Mouse (Mus musculus) liver, embryonic 13.5 days (tissue): Measurements from ENCODE around the gene Bysl. TPM values are rescaled to one million over a fixed set of nuclear protein-coding genes. Genes with fewer than 3 reads are reported as not detected.
A peak's percentile ranks its signal among the peaks of the same experiment; 100 is the strongest.

Source experiments
- ATAC-seq: fragments of 200-750 bp; cut with Nextera tagmentation; 2 replicates; pipeline ENCODE4 v1.8.0; 2017; ENCODE audit warnings: low read depth, mild to moderate bottlenecking, moderate number of reproducible peaks, moderate library complexity
- DNase-seq: peaks from one replicate; pipeline ENCODE4 v3.0.0; 2022
- H3K27ac ChIP-seq: fragments of 300-500 bp; sonication (generic); 2 replicates; pipeline ENCODE4 v1.5.1; 2015; ENCODE audit warnings: moderate library complexity, mild to moderate bottlenecking, inconsistent platforms
- H3K27me3 ChIP-seq: fragments of 300-500 bp; sonication (generic); 2 replicates; pipeline ENCODE4 v1.6.1; 2015; ENCODE audit warnings: mild to moderate bottlenecking, inconsistent platforms
- H3K36me3 ChIP-seq: fragments of 300-500 bp; sonication (generic); 2 replicates; pipeline ENCODE4 v1.6.1; 2015; ENCODE audit warnings: mild to moderate bottlenecking, inconsistent platforms
- H3K4me1 ChIP-seq: fragments of 300-500 bp; sonication (generic); replicated peaks from 2 replicates; pipeline ENCODE4 v1.6.1; 2015; ENCODE audit warnings: inconsistent platforms
- H3K4me2 ChIP-seq: fragments of 300-500 bp; sonication (generic); 2 replicates; pipeline ENCODE4 v1.6.1; 2015; ENCODE audit warnings: inconsistent platforms, mild to moderate bottlenecking, moderate library complexity
- H3K4me3 ChIP-seq: fragments of 300-500 bp; sonication (generic); replicated peaks from 2 replicates; pipeline ENCODE4 v1.5.1; 2015; ENCODE audit warnings: mild to moderate bottlenecking, inconsistent platforms
- H3K9ac ChIP-seq: fragments of 300-500 bp; sonication (generic); 2 replicates; pipeline ENCODE4 v1.6.1; 2015; ENCODE audit warnings: mild to moderate bottlenecking, inconsistent platforms
- H3K9me3 ChIP-seq: fragments of 300-500 bp; sonication (generic); replicated peaks from 2 replicates; pipeline ENCODE4 v1.6.1; 2016; ENCODE audit warnings: inconsistent platforms
- WGBS: fragments of 180-500 bp; shearing (Covaris S2); methylation state at CpG from one replicate; pipeline ENCODE4 v1.1.7; 2015; ENCODE audit not compliant: insufficient replicate concordance; 5-methylcytosine and 5-hydroxymethylcytosine counted together
- polyA plus RNA-seq: library from polyadenylated mRNA; unstranded; fragments of >200 nt; fragmentation: Nextera tagmentation; extraction: Ambion mirVana; gene quantifications from 2 replicates; pipeline ENCODE4 v1.2.1, GENCODE M21; 2015

Gene Bysl
- polyA plus RNA-seq, 1 experiment from 2014 or later, result 28.4 TPM

DNA sequence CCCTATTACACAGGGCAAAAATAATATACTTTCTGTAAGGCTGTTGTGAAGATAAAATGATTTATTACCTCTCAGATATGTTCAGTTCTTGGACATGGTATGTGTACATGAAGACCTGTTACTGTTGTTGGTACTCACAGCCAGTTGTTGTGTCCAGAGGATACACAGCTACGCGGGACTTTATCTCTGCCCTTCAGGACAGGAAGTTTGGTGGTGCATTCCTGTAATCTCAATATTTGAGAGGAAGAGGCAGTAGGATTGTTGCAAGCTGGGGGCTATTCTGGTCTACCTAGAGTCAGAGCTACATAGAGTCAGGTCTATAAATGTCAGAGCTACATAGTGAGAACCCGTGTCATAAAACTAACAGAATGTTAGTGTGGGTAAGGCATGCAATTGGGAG lies 20.2 kb downstream of the Bysl start:
- Histone ChIP-seq H3K36me3 (peaks cover 8% of the 10 kb centered on the region), H3K4me1 (peaks cover 49% of the 10 kb centered on the region), H3K4me2 (no peak overlapping the region)

DNA sequence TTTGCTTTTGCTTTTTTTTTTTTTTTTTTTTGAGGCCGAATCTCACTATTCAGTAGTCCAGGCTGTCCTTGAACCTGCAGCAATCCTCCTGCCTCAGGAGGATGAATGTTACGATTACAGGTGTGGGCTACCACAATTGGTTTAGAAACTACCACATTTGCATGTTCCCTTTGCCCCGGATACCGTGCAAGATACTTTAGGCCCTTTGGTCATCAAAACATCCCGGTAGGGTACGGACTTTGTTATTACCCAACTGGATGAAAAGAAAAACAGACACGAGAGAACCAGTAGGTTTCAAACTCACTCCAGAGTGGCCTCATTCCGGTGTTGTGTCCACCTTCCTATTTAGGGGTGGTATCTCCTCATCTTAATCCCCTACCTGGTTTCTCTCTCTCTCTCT lies 22.8 kb downstream of the Bysl start:
- 79% methylated on average over 8 of the region's 8 CpGs for WGBS
- ATAC-seq (no peak), DNase-seq (no peak)
- no peaks in the 10 kb centered on the region for H3K9me3 ChIP-seq
- H3K4me3 ChIP-seq, result no peak overlapping the region
- peaks cover 49% of the 10 kb centered on the region for H3K4me1 ChIP-seq
- no peak overlapping the region for H3K4me2 ChIP-seq
- H3K27me3 ChIP-seq, result no peaks in the 10 kb centered on the region
- no peak overlapping the region for H3K9ac ChIP-seq
- no peak overlapping the region for H3K27ac ChIP-seq
- H3K36me3 ChIP-seq, result no peaks in the 10 kb centered on the region

More for the DNA sequence above, 20.2 kb downstream of the Bysl start:
- ATAC-seq (no peak), DNase-seq (no peak)
- H3K4me3 ChIP-seq, result no peak overlapping the region
- peak overlapping the region; percentile 45 for H3K27ac ChIP-seq
- no peak overlapping the region for H3K9ac ChIP-seq
- H3K27me3 ChIP-seq, result no peaks in the 10 kb centered on the region
- H3K9me3 ChIP-seq, result no peaks in the 10 kb centered on the region
- whole genome bisulfite sequencing, result 14% methylated on average over 3 of the region's 3 CpGs

DNA sequence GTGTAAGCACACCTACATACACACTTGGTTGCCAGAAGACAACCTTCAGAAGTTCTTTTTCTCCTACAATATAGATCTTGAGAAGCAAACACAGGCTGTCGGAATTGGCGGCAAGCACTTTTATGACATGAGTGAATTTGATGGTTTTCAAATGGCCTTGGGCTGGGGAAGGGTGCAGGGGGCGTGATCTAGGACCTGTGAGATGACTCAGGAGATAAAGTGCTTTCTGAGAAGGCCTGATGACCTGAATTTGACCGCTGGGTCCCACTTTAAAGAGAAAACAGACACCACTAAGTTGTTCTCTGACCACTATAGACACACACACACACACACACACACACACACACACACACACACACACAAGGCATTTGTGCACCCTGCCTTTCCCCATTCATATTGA lies 30.3 kb downstream of the Bysl start:
- H3K27ac ChIP-seq, result no peak overlapping the region
- no peaks in the 10 kb centered on the region for H3K36me3 ChIP-seq
- no peak overlapping the region for H3K4me3 ChIP-seq
- no peaks in the 10 kb centered on the region for H3K9me3 ChIP-seq
- H3K4me1 ChIP-seq, result peaks cover 34% of the 10 kb centered on the region
- ATAC-seq (no peak), DNase-seq (no peak)
- H3K9ac ChIP-seq, result no peak overlapping the region
- H3K27me3 ChIP-seq, result no peaks in the 10 kb centered on the region
- no peak overlapping the region for H3K4me2 ChIP-seq
- WGBS, result 78% methylated on average over 4 of the region's 4 CpGs

DNA sequence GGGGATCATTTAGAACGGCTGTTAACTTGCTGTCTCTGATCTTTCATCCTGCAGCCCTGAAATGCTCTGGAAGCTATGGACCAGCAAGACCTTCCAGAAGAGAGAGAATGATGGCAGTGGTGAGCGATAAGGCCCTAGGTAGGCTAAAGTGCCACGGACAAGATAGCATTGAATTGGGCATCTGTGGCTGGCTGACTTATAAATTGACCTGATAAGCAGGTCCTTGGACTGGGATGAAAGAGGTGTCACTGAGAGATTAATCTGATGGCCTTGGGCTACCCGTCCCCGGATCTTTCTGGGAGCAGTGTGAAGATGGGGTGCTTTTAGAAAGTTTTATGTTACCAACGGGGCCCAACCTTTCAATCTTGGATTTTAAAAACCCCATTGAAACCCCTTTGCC lies 32.6 kb downstream of the Bysl start:
- no peaks in the 10 kb centered on the region for H3K27me3 ChIP-seq
- peaks cover 33% of the 10 kb centered on the region for H3K4me1 ChIP-seq
- 41% methylated on average over 6 of the region's 6 CpGs for WGBS
- no peaks in the 10 kb centered on the region for H3K9me3 ChIP-seq
- H3K4me3 ChIP-seq, result no peak overlapping the region
- peak; percentile 73 for DNase-seq
- peak; percentile 96 for ATAC-seq
- H3K9ac ChIP-seq, result peak overlapping the region; percentile 10; the same call in 1 of the 2 replicates
- no peaks in the 10 kb centered on the region for H3K36me3 ChIP-seq
- peak overlapping the region; percentile 37 for H3K4me2 ChIP-seq
- peak overlapping the region; percentile 77 for H3K27ac ChIP-seq

DNA sequence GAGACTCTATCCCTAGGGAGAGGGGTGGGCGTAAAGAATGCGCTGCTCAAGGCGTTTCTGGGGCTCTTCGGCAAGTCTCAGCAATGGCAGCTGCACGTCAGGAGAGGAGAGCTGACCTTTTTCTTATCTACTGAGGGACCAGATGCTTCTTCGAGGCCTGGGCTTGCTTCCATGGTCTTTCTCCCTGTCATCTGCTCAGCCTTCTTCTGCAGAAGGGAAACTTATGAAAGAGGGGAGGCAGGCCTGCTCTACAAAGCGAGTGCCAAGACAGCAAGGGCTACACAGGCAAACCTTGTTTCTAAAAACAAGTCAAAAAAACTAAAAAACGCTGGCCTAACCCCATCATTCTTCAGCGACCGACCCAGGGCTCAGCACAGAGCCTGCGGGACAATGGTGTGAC lies 36.5 kb downstream of the Bysl start:
- H3K9me3 ChIP-seq, result no peaks in the 10 kb centered on the region

DNA sequence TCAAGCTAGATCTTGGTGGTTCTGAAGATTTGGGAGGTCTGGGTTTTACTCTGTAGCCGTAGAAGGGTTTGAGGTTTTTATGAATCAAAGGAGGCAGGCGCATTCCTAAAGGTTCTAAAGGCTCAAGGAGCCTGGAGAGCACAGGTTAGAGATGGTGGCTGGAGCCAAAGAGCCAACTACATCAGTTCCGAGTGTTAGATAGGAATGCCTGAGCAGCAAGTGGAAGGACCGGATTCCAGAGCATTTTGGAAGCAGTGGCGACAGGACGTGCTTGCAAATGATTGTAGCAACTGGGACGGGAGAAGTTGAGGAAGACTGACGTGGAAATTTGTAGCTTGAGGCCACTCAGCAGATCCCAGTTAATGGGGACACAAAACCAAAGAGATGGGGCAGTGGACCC lies 37.3 kb downstream of the Bysl start:
- Histone ChIP-seq H3K4me3 (no peak overlapping the region), H3K4me2 (no peak overlapping the region), H3K9ac (no peak overlapping the region), H3K27me3 (no peaks in the 10 kb centered on the region), H3K9me3 (no peaks in the 10 kb centered on the region), H3K4me1 (peaks cover 56% of the 10 kb centered on the region), H3K27ac (no peak overlapping the region), H3K36me3 (no peaks in the 10 kb centered on the region)
- no peak for ATAC-seq
- DNase-seq, result no peak
- 67% methylated on average over 8 of the region's 8 CpGs for WGBS

More for the DNA sequence above, 36.5 kb downstream of the Bysl start:
- Histone ChIP-seq H3K36me3 (no peaks in the 10 kb centered on the region), H3K27me3 (no peaks in the 10 kb centered on the region), H3K4me3 (no peak overlapping the region), H3K9ac (no peak overlapping the region), H3K4me2 (no peak overlapping the region), H3K4me1 (peaks cover 53% of the 10 kb centered on the region), H3K27ac (peak overlapping the region; percentile 50)
- WGBS, result 58% methylated on average over 11 of the region's 11 CpGs
- ATAC-seq, result no peak
- no peak for DNase-seq

DNA sequence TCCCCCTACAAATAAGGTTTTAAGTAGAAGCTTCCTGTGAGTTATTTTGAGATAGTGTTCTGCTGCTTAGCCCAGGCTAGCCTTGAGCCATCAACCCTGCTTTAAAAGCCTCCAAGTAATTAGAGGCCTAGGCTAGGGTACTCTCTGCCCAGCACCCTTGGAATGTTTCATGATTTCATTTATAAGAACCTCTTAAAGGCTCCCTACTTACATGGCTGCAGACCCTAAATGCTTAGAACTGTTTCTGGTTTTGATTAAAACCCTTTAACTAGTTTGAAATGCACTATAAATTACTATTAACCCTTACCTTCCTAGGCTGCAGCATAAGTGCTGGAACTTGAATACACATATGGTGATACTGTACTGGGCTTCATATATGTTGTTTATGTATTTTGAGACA lies 38.9 kb downstream of the Bysl start:
- Histone ChIP-seq H3K4me3 (no peak overlapping the region), H3K27ac (no peak overlapping the region), H3K27me3 (no peaks in the 10 kb centered on the region), H3K9me3 (no peaks in the 10 kb centered on the region), H3K36me3 (no peaks in the 10 kb centered on the region), H3K9ac (no peak overlapping the region), H3K4me2 (no peak overlapping the region), H3K4me1 (peaks cover 56% of the 10 kb centered on the region)
- ATAC-seq (no peak), DNase-seq (no peak)

DNA sequence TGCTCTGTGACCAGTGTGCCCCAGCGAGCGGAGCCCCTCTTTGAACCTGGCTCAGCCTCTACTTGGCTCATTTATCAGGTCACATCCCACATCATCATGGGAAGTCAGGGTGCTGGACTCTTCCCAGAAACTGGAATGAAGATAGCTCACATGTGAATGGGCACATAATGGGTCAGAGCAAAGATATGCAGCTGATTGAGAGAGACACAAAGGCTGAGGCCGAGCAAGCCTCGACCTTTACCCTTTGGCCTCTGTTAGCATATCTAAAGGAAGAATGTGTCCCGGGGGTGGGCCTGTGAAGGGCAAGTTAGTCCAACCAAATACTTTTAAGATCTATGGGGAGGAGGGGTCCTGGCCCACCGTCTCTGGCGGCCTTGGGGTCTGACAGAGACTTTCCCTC lies 39.7 kb downstream of the Bysl start:
- Histone ChIP-seq H3K36me3 (no peaks in the 10 kb centered on the region), H3K9ac (no peak overlapping the region), H3K27ac (peak overlapping the region; percentile 23; the same call in 1 of the 2 replicates), H3K9me3 (no peaks in the 10 kb centered on the region), H3K4me2 (no peak overlapping the region), H3K4me1 (peaks cover 62% of the 10 kb centered on the region), H3K4me3 (no peak overlapping the region), H3K27me3 (no peaks in the 10 kb centered on the region)
- DNase-seq, result no peak
- 66% methylated on average over 7 of the region's 7 CpGs for WGBS
- no peak for ATAC-seq

DNA sequence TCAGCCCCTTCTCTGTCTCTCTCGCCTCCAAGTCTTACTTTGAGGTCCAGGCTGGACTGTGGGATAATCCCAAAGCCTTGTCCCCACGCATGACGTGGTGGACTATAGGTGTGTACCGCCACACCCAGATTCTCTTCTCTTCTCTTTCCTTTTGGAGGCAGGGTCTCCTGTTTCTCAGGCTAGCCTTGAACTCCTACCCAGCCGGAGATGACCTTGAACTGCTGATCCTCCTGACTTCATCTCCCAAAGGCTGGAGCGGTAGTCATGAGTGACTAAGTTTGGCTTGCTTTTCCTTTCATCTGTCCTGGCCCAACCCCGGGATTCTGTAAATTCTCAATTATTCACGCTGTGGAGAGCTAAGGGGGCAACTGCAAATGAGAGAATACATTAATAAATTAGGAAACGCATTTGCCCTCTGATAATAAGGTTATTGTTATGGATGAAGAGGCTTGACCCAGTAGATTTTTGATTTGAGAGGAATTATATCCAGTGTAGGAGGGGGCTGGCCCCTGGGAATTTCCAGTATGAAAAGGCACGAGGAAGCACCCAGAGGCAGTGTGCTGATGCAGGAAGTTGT lies 42.3 kb downstream of the Bysl start:
- H3K27ac ChIP-seq, result peak overlapping the region; percentile 90
- no peak overlapping the region for H3K4me3 ChIP-seq
- no peaks in the 10 kb centered on the region for H3K36me3 ChIP-seq
- H3K4me2 ChIP-seq, result peak overlapping the region; percentile 55
- no peaks in the 10 kb centered on the region for H3K27me3 ChIP-seq
- H3K4me1 ChIP-seq, result peaks cover 76% of the 10 kb centered on the region
- 84% methylated on average over 10 of the region's 10 CpGs for WGBS
- DNase-seq, result no peak
- peak; percentile 7; the same call in 1 of the 2 replicates for ATAC-seq
- H3K9me3 ChIP-seq, result no peaks in the 10 kb centered on the region
- H3K9ac ChIP-seq, result peak overlapping the region; percentile 58

DNA sequence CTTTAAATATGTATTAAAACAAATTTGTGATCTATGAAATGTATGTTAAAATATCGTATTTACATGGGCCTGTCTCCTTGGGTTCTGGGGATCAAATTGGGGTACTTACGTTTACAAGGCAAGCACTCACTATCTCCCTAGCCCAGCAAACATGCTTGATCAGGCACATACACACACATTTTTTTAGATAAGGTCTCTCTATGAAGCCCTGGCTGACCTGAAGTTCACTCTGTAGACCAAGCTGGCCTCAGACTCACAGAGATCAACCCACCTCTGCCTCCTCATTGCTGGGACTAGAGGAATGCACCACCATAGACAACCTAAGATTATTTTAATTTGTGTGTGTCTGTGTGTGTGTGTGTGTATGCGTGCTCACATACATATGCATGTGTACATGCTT lies 42.9 kb downstream of the Bysl start:
- peak overlapping the region; percentile 90 for H3K27ac ChIP-seq
- 40% methylated on average over 3 of the region's 3 CpGs for WGBS
- peak; percentile 71 for DNase-seq
- H3K36me3 ChIP-seq, result no peaks in the 10 kb centered on the region
- H3K4me1 ChIP-seq, result peaks cover 78% of the 10 kb centered on the region
- H3K9ac ChIP-seq, result peak overlapping the region; percentile 58
- no peaks in the 10 kb centered on the region for H3K27me3 ChIP-seq
- peak overlapping the region; percentile 55 for H3K4me2 ChIP-seq
- no peak overlapping the region for H3K4me3 ChIP-seq
- no peaks in the 10 kb centered on the region for H3K9me3 ChIP-seq
- peak; percentile 97 for ATAC-seq

DNA sequence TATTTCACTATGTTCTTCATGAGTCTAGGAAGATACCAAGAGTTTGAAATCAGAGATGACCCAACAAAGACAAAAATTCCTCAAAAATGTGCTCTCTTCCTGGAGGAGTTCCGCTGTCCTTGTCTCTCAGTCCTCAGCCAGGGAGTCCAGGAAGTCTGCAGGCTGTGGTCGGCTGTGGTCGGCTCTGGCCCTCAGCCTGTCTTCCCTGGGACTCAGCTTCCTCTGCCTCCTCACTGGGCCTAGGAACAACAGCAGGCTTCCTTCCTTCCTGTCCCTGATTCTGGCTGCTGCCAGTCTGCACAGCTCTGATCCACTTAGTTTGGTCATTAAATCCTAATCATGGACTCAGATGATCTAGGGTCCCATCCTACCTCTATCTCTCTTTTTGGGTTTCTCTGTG lies 44.0 kb downstream of the Bysl start:
- 46% methylated on average over 3 of the region's 3 CpGs for WGBS
- no peaks in the 10 kb centered on the region for H3K9me3 ChIP-seq
- peaks cover 77% of the 10 kb centered on the region for H3K4me1 ChIP-seq
- peak overlapping the region; percentile 90 for H3K27ac ChIP-seq
- peak overlapping the region; percentile 58; the same call in 1 of the 2 replicates for H3K9ac ChIP-seq
- H3K4me3 ChIP-seq, result no peak overlapping the region
- no peak overlapping the region for H3K4me2 ChIP-seq
- no peaks in the 10 kb centered on the region for H3K27me3 ChIP-seq
- ATAC-seq, result no peak
- DNase-seq, result no peak
- no peaks in the 10 kb centered on the region for H3K36me3 ChIP-seq

DNA sequence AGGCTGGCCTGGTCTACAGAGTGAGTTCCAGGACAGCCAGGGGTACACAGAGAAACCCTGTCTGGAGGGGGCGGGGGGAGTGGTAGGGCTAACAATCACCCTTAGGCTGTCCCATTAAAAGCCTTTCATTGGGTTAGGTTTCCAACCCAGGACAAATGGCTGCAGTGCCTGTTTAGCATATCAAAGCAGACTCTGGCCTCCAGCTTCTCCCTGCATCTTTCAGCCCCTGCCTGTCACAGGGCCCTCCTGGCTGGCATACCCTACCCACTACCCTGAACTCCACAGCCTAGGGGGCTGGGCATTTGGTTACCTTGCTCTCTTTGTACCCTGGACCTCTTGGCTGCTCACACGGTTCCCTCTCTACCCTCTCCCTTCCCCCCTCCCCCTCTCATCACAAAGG lies 45.2 kb downstream of the Bysl start:
- 49% methylated on average over 2 of the region's 2 CpGs for WGBS
- no peak overlapping the region for H3K4me3 ChIP-seq
- peak overlapping the region; percentile 37; the same call in 1 of the 2 replicates for H3K9ac ChIP-seq
- H3K4me1 ChIP-seq, result peaks cover 68% of the 10 kb centered on the region
- DNase-seq (no peak), ATAC-seq (no peak)
- H3K36me3 ChIP-seq, result no peaks in the 10 kb centered on the region
- H3K27ac ChIP-seq, result peak overlapping the region; percentile 56; the same call in 1 of the 2 replicates
- no peak overlapping the region for H3K4me2 ChIP-seq
- H3K27me3 ChIP-seq, result no peaks in the 10 kb centered on the region
- H3K9me3 ChIP-seq, result no peaks in the 10 kb centered on the region
